Mouse (Mus musculus) midbrain, embryonic 15.5 days (tissue): ENCODE results near the gene Ldlrad1. TPM values are rescaled to one million over a fixed set of nuclear protein-coding genes. Genes with fewer than 3 reads are reported as not detected.

Experiments
- ATAC-seq: fragments of 200-750 bp; cut with Nextera tagmentation; replicated peaks from 2 replicates; pipeline ENCODE4 v1.8.0; 2017; ENCODE audit warnings: moderate TSS enrichment
- H3K27ac ChIP-seq: fragments of 300-500 bp; sonication (generic); 2 replicates; pipeline ENCODE4 v1.5.1; 2015; ENCODE audit warnings: mild to moderate bottlenecking, inconsistent platforms
- H3K27me3 ChIP-seq: fragments of 300-500 bp; sonication (generic); replicated peaks from 2 replicates; pipeline ENCODE4 v1.6.1; 2015; ENCODE audit warnings: inconsistent platforms
- H3K36me3 ChIP-seq: fragments of 300-500 bp; sonication (generic); replicated peaks from 2 replicates; pipeline ENCODE4 v1.6.1; 2015; ENCODE audit warnings: inconsistent platforms
- H3K4me1 ChIP-seq: fragments of 300-500 bp; sonication (generic); 2 replicates; pipeline ENCODE4 v1.6.1; 2015; ENCODE audit warnings: inconsistent platforms
- H3K4me2 ChIP-seq: fragments of 300-500 bp; sonication (generic); 2 replicates; pipeline ENCODE4 v1.6.1; 2015; ENCODE audit warnings: inconsistent platforms, mild to moderate bottlenecking, moderate library complexity
- H3K4me3 ChIP-seq: fragments of 300-500 bp; sonication (generic); 2 replicates; pipeline ENCODE4 v1.5.1; 2015; ENCODE audit warnings: mild to moderate bottlenecking, inconsistent platforms
- H3K9ac ChIP-seq: fragments of 300-500 bp; sonication (generic); 2 replicates; pipeline ENCODE4 v1.6.1; 2015; ENCODE audit warnings: mild to moderate bottlenecking, inconsistent platforms
- H3K9me3 ChIP-seq: fragments of 300-500 bp; sonication (generic); 2 replicates; pipeline ENCODE4 v1.6.1; 2016; ENCODE audit warnings: inconsistent platforms
- WGBS: fragments of 180-500 bp; shearing (Covaris S2); methylation state at CpG from one replicate; pipeline ENCODE4 v1.1.7; 2015; ENCODE audit warnings: mixed read lengths; 5-methylcytosine and 5-hydroxymethylcytosine counted together
- polyA plus RNA-seq: library from polyadenylated mRNA; unstranded; fragments of >200 nt; fragmentation: Nextera tagmentation; extraction: Ambion mirVana; gene quantifications from 2 replicates; pipeline ENCODE4 v1.2.1, GENCODE M21; 2015

Ldlrad1 gene
- polyA plus RNA-seq: not detected in 2 replicates

DNA sequence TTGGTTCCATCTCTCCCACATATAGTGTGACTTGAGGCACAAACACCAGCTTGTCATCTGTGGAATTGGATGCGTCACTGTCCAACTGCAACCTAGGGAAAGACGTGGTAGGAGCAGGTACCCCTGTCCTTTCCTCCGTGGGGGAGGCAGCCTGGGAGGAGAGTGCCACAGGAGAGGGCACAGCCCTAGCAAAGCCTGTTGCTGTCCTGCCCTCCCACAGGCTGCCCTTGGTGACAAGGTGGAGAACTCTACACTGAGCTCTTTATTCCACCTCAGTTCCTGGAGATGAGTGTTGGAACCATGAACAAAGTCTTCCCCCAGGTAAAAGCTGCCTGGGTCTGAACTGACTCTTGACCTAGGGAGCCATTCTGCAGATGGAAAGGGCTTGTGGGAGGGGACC is at the start of gene Ldlrad1:
Gene Ldlrad1 (plus strand): TSS at position 301 of the 400 bp plus-strand sequence.
- Histone ChIP-seq H3K4me2 (no peak within 1 kb of the TSS), H3K27ac (no peak within 1 kb of the TSS), H3K36me3 (peaks cover 16% of the 10 kb centered on the region; the same call in 1 of the 2 replicates), H3K4me1 (no peaks in the 10 kb centered on the region), H3K9ac (no peak within 1 kb of the TSS), H3K4me3 (no peak within 1 kb of the TSS), H3K9me3 (no peaks in the 10 kb centered on the region), H3K27me3 (no peaks in the 10 kb centered on the region)
- 88% methylated on average over 3 of the region's 3 CpGs for WGBS
- ATAC-seq: no peak

DNA sequence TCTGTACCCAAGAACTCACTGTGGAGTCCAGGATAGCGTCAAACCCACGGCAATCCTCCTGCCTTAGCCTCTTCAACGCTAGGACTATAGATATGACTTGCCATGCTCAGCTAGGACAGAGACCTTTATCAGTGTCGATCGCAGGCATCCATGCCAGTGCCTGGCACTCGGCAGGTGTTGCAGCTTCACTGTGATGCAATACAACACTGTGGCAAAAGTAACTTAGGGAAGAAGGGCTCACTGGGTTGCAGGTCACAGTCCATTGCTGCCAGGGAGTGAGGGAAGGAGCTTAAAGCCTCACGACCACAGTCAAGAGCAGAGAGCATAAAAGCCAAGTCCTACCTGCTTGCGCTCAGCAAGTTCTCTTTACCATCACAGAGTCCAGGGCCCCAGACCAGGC is 48.8 kb upstream of the Ldlrad1 start:
- peaks cover 6% of the 10 kb centered on the region; the same call in 1 of the 2 replicates for H3K4me1 ChIP-seq
- no peak overlapping the region for H3K4me3 ChIP-seq
- WGBS: 93% methylated on average over 8 of the region's 8 CpGs
- ATAC-seq: no peak
- H3K36me3 ChIP-seq: no peaks in the 10 kb centered on the region; the same call in 1 of the 2 replicates
- H3K27ac ChIP-seq: no peak overlapping the region
- H3K9ac ChIP-seq: no peak overlapping the region
- no peaks in the 10 kb centered on the region for H3K9me3 ChIP-seq
- H3K27me3 ChIP-seq: no peaks in the 10 kb centered on the region
- H3K4me2 ChIP-seq: no peak overlapping the region

DNA sequence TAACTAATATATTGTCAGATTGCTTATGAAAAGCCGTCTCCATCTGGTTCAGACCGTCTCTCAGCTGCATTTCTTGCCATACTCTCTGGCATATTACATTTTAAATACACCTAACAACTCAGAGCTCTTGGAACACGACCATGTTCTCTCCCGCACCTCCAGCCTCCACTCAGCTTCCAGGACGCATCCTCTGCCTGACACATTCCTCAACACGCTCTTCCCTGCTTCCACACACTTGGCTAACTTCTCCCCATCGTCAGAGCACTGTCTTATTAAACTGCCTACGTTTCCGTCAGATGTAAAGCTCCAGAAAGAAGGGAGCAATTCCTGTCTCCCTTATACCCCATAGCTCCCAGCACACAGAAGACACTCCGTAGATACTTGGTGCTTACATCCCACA is 45.6 kb upstream of the Ldlrad1 start:
- no peak overlapping the region for H3K27ac ChIP-seq

DNA sequence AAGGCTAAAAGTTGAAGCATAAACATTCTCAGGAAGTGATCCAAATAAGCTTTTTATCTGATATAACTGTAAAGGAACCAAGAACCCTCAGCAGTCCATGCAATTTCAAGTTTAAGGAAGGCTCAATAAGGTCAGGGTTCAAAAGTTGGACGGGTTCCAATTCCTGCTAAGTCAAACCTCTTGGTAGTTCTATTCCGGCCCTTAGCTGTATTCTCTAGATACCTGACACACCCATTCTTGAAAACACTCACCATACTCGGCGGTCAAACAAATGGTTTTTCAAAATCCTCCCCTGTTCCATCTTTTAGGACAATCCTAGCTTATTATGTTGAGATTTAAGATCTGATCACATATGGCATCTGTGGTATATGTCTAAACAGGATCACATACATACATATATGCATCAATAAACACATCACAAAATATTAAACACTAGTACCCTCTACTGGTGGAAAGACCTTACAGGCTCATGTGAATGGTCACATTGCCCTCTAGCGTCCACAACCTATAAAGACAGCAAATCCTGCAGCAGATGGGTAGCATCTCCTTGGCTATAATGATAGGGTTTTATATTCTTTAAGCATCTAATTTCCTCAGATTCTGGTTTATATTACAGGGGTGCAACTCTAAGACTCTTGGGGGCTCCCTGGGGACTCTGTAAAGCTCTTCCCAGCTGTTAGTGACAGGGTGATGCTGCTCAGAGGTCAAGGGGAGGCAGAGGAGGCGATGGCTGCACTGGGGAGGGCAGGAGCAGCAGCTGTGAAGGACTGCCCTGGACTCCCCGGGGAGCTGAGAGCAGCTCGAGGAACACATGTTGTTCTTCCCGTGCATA is 45.0 kb upstream of the Ldlrad1 start:
- Histone ChIP-seq H3K9ac (no peak overlapping the region; the same call in 1 of the 2 replicates), H3K27ac (0 out of 2 replicates have a peak overlapping the region, but pooled peaks have one; percentile 39), H3K9me3 (no peaks in the 10 kb centered on the region), H3K4me3 (no peak overlapping the region), H3K27me3 (no peaks in the 10 kb centered on the region), H3K36me3 (peaks cover 5% of the 10 kb centered on the region; the same call in 1 of the 2 replicates), H3K4me2 (no peak overlapping the region), H3K4me1 (peaks cover 6% of the 10 kb centered on the region; the same call in 1 of the 2 replicates)
- WGBS: 30% methylated on average over 9 of the region's 9 CpGs
- peak; percentile 83 for ATAC-seq

More for the DNA sequence above, 45.6 kb upstream of the Ldlrad1 start:
- Histone ChIP-seq H3K9me3 (no peaks in the 10 kb centered on the region), H3K36me3 (peaks cover 5% of the 10 kb centered on the region; the same call in 1 of the 2 replicates), H3K9ac (no peak overlapping the region), H3K4me2 (no peak overlapping the region), H3K27me3 (no peaks in the 10 kb centered on the region), H3K4me1 (peaks cover 6% of the 10 kb centered on the region; the same call in 1 of the 2 replicates), H3K4me3 (no peak overlapping the region)
- no peak for ATAC-seq
- 88% methylated on average over 10 of the region's 10 CpGs for WGBS

DNA sequence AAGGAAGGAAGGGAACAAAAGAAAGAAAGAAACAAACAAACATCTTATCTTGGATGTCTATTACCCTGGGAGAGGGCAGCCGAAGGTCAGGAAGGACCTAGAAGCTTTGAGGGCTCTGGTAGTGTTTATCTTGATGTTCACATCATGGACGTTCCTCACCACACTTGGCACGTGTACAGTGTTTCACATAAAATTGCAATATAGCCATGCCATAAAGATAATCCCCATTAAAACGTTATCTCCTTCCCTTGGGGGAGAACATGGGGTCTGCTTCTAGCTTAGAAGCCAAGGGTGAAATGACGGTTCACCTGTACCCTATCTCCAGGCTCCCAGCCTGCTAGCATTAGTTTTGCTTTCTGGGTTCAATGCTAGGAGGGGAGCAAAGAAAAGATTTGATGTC is 42.3 kb upstream of the Ldlrad1 start:
- ATAC-seq: no peak
- H3K27ac ChIP-seq: no peak overlapping the region
- 89% methylated on average over 5 of the region's 5 CpGs for WGBS
- no peak overlapping the region for H3K4me3 ChIP-seq
- no peaks in the 10 kb centered on the region for H3K9me3 ChIP-seq
- H3K4me1 ChIP-seq: peaks cover 6% of the 10 kb centered on the region; the same call in 1 of the 2 replicates
- H3K9ac ChIP-seq: no peak overlapping the region
- H3K27me3 ChIP-seq: no peaks in the 10 kb centered on the region
- no peak overlapping the region for H3K4me2 ChIP-seq
- H3K36me3 ChIP-seq: peaks cover 5% of the 10 kb centered on the region; the same call in 1 of the 2 replicates

DNA sequence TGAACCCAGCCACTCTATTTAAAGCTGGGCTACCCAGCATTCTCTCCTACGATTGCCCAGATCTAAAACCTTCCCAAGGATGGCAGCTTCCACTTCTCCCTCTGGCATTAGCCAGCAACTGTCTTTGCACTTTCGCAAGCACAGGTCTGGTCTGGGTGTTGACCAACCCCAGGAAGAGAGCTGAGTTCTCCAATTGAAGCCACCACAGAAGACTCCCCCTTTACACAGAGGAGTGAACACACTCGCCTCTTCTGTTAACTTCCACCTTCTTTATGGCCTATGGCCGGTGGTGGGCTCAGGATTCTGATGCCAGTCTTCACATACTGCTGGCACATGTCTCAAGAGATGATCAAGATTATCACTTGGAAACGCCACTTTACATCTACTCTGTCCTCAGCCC is 41.2 kb upstream of the Ldlrad1 start:
- no peak overlapping the region for H3K27ac ChIP-seq
- H3K9me3 ChIP-seq: no peaks in the 10 kb centered on the region
- H3K27me3 ChIP-seq: no peaks in the 10 kb centered on the region
- no peak overlapping the region for H3K4me3 ChIP-seq
- H3K4me1 ChIP-seq: peaks cover 6% of the 10 kb centered on the region; the same call in 1 of the 2 replicates
- H3K36me3 ChIP-seq: peaks cover 5% of the 10 kb centered on the region; the same call in 1 of the 2 replicates
- WGBS: 95% methylated on average over 5 of the region's 5 CpGs
- no peak overlapping the region for H3K9ac ChIP-seq
- no peak for ATAC-seq
- no peak overlapping the region for H3K4me2 ChIP-seq

DNA sequence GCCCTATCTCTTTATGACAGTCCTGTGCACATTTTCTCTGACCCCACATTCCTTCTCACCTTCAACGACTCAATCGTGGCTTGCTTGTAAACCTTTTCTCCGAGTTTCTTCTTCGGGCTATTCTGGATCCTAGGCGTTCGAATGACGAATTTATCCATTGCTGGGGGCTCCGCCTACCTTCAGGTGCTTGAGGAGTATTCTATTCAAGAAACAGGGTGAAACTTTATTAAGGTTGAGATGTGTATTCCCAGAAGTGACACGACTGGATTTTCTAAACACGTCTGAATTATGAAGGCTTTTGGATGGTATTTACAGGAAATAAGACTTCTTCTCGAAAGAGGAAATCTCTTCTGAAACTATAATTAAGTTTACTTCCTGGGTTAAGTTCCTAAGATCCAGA is 31.5 kb upstream of the Ldlrad1 start:
- WGBS: 54% methylated on average over 11 of the region's 11 CpGs
- peaks cover 11% of the 10 kb centered on the region; the same call in 1 of the 2 replicates for H3K36me3 ChIP-seq

DNA sequence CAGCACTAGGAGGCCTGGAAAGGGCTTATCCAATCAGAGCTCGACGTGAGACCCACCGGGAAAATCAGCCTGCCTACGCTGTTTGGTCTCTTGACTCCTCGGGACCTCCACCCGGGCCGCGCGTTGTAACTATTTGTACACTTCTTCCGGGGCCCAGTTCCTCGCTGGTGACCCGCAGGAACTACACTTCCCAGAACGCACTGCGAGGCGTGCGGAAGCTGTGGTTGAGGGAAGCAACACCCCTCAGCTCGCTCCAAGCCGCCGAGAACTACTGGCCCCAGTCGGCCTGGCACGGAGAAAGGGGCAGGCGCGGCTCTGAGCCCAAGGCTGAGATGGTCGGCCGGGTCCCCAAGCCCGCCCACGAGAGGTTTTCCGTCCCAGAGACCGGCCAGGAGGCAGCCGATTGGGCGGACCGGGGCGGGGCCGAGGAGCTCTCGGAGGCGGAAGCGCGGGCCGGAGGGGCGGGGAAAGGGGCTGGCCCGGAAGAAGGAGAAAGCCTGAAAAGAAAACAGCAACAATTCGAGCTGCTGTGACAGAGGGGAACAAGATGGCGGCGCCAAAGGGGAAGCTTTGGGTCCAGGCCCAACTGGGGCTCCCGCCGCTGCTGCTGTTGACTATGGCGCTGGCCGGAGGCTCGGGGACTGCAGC is 30.7 kb upstream of the Ldlrad1 start, which contains the start of gene Tmem59:
Gene Tmem59 (plus strand): TSS at position 218 of the 648 bp plus-strand sequence.
- no peaks in the 10 kb centered on the region for H3K9me3 ChIP-seq
- peak within 1 kb of the TSS; percentile 99 for H3K27ac ChIP-seq
- H3K4me1 ChIP-seq: peaks cover 45% of the 10 kb centered on the region
- H3K9ac ChIP-seq: peak within 1 kb of the TSS; percentile 73
- H3K4me2 ChIP-seq: peak within 1 kb of the TSS; percentile 62
- peak within 1 kb of the TSS; percentile 94 for H3K4me3 ChIP-seq
- WGBS: under 1% methylated on average over 49 of the region's 49 CpGs
- H3K36me3 ChIP-seq: peaks cover 10% of the 10 kb centered on the region; the same call in 1 of the 2 replicates
- no peaks in the 10 kb centered on the region for H3K27me3 ChIP-seq
- peak; percentile 95 for ATAC-seq

More for the DNA sequence above, 31.5 kb upstream of the Ldlrad1 start:
- H3K4me2 ChIP-seq: peak overlapping the region; percentile 62
- no peak for ATAC-seq
- peak overlapping the region; percentile 73; the same call in 1 of the 2 replicates for H3K9ac ChIP-seq
- H3K9me3 ChIP-seq: no peaks in the 10 kb centered on the region
- H3K4me1 ChIP-seq: peaks cover 39% of the 10 kb centered on the region
- H3K4me3 ChIP-seq: peak overlapping the region; percentile 94
- peak overlapping the region; percentile 99 for H3K27ac ChIP-seq
- no peaks in the 10 kb centered on the region for H3K27me3 ChIP-seq

DNA sequence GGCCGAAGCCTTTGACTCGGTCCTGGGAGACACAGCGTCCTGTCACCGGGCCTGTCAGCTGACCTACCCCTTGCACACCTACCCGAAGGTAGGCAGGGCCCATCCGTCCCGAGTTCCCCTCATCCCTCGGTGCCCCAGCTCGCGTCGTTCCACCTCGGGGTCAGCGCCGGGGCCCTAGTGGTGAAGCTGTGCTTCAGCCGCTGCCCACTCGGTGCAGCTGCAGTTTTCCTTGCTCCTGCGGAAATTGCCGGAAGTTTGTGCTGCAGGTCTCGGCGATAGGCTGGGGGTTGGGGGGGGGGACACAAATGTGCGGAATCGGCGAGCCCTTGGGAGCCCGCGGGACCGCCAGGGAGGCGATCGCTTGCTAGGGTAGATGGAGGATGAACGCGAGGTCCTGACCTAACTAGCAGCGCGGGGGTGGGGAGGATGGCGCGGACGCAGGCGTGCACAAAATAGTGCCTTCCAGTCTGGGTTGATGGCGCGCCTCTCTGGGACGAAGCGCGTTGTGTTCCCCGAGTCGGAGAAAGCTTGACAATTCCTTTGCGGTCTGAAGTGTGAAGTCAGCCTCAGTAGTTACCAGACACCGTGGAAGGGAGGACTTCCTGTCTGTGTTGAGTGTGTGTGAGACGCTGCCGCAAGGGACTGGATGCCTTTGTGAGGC is 30.0 kb upstream of the Ldlrad1 start, which contains the start of gene Tceanc2:
Gene Tceanc2 (minus strand): TSS at position 287 of the 661 bp plus-strand sequence.
- Histone ChIP-seq H3K9me3 (no peaks in the 10 kb centered on the region), H3K4me1 (peaks cover 45% of the 10 kb centered on the region), H3K4me3 (peak within 1 kb of the TSS; percentile 94), H3K27me3 (no peaks in the 10 kb centered on the region), H3K4me2 (peak within 1 kb of the TSS; percentile 62), H3K27ac (peak within 1 kb of the TSS; percentile 99), H3K36me3 (0 out of 2 replicates have a peak, but pooled peaks cover 4% of the 10 kb centered on the region), H3K9ac (peak within 1 kb of the TSS; percentile 73)
- ATAC-seq: peak; percentile 81
- 0% methylated on average over 47 of the region's 47 CpGs for WGBS

DNA sequence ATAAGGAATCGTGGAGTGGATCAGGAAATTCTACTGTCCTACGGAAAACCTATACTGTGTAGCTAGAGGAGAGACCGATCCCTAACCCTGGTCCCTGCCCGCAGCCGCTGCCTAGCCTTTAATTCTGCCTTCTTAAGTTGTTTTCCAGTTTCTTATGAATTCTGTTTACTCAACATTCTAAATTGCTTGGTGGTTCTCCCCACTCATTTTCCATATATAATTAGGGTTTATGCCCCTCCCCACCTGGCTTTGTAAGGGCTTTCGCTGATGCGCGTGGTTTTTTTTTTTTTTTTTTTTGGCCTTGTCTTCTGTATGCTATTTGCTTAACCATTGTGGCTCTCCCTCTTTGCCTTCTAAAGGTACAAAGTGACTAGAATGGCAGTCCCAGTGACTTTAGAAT is 29.4 kb upstream of the Ldlrad1 start:
- Histone ChIP-seq H3K27me3 (no peaks in the 10 kb centered on the region), H3K4me1 (peaks cover 45% of the 10 kb centered on the region), H3K27ac (peak overlapping the region; percentile 99), H3K4me3 (peak overlapping the region; percentile 94), H3K4me2 (peak overlapping the region; percentile 62), H3K9ac (peak overlapping the region; percentile 73), H3K36me3 (0 out of 2 replicates have a peak, but pooled peaks cover 2% of the 10 kb centered on the region), H3K9me3 (no peaks in the 10 kb centered on the region)
- no peak for ATAC-seq
- 2% methylated on average over 8 of the region's 8 CpGs for WGBS

DNA sequence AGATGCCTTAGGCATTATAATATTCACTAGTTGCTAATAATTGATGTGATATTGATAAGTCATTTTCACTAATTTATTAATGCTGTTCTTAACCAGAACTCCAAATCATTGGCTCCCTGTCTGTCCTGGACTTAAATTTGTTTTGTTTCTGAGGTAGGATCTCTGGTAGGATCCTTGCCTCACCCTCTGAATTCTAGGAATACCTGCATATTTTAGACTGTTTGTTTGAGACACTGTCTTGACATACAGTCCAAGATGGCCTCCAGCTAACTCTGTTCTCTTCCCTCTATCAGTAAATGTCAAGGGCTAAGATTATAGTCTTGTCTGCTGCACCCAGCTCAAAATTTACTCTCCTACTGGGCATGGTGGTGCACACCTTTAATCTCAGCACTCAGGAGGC is 28.2 kb upstream of the Ldlrad1 start:
- no peaks in the 10 kb centered on the region for H3K36me3 ChIP-seq
- H3K4me3 ChIP-seq: no peak overlapping the region
- H3K9me3 ChIP-seq: no peaks in the 10 kb centered on the region
- H3K9ac ChIP-seq: no peak overlapping the region
- no peaks in the 10 kb centered on the region for H3K27me3 ChIP-seq
- H3K27ac ChIP-seq: no peak overlapping the region
- ATAC-seq: no peak
- H3K4me2 ChIP-seq: 0 out of 2 replicates have a peak overlapping the region, but pooled peaks have one; percentile 62
- H3K4me1 ChIP-seq: peaks cover 45% of the 10 kb centered on the region
